ENCODE assay signal across 30 mouse cellular contexts in genomic region chr8:102907444-102907843, GRCm38 (mm10).
DNase-seq lines count a peak whose midpoint lies in the region; ATAC-seq and TF ChIP-seq lines count a peak whose summit lies in the region.
"Had no signal": no experiment of that assay in that cellular context is flagged by ENCODE, and none has a peak within 500 bp of the region (broad histone marks: within the 10 kb centered on the region; RNA-seq: fewer than 3 reads in every experiment).

No protein-coding gene starts in this region.

- no peak for TF ChIP-seq CTCF in left cerebral cortex, adult 2 months (IDR thresholded peaks at IDR 0.05)

- no peak overlapping the region for H3K4me3 ChIP-seq in kidney, embryonic 15.5 days (replicated peaks)
- no peak overlapping the region for H3K4me3 ChIP-seq in lung, embryonic 16.5 days (ENCODE audit: low read length)
- H3K4me3 ChIP-seq in liver, embryonic 12.5 days = no peak overlapping the region
- no peak overlapping the region for H3K4me3 ChIP-seq in left cerebral cortex, adult 2 months
- H3K4me3 ChIP-seq: embryonic facial prominence, embryonic 15.5 days; forebrain, embryonic 12.5 days; heart, embryonic 10.5 days; heart, embryonic 15.5 days; hindbrain, embryonic 12.5 days; liver, embryonic 15.5 days; lung, embryonic 15.5 days had no signal

- 22% methylated on average over 2 of the region's 2 CpGs for whole genome bisulfite sequencing in kidney, embryonic 15.5 days
- WGBS in lung, embryonic 16.5 days = 29% methylated on average over 2 of the region's 2 CpGs
- WGBS in liver, embryonic 12.5 days (ENCODE audit: insufficient replicate concordance) = 51% methylated on average over 2 of the region's 2 CpGs

- H3K4me1 ChIP-seq in kidney, embryonic 15.5 days = no peaks in the 10 kb centered on the region
- H3K4me1 ChIP-seq in lung, embryonic 16.5 days (replicated peaks; ENCODE audit: control insufficient read depth, insufficient read depth, low read length) = no peaks in the 10 kb centered on the region
- H3K4me1 ChIP-seq in liver, embryonic 12.5 days = no peaks in the 10 kb centered on the region
- H3K4me1 ChIP-seq: embryonic facial prominence, embryonic 15.5 days; forebrain, embryonic 12.5 days; heart, embryonic 15.5 days; hindbrain, embryonic 12.5 days; liver, embryonic 15.5 days; lung, embryonic 15.5 days had no signal

- H3K27ac ChIP-seq in kidney, embryonic 15.5 days = no peak overlapping the region
- no peak overlapping the region for H3K27ac ChIP-seq in lung, embryonic 16.5 days (ENCODE audit: low read length)
- H3K27ac ChIP-seq in liver, embryonic 12.5 days = no peak overlapping the region
- no peak overlapping the region for H3K27ac ChIP-seq in left cerebral cortex, adult 2 months
- H3K27ac ChIP-seq: embryonic facial prominence, embryonic 15.5 days; forebrain, embryonic 12.5 days; heart, embryonic 10.5 days; heart, embryonic 15.5 days; hindbrain, embryonic 12.5 days; liver, embryonic 15.5 days; lung, embryonic 15.5 days had no signal

- H3K36me3 ChIP-seq in kidney, embryonic 15.5 days = no peaks in the 10 kb centered on the region
- no peaks in the 10 kb centered on the region for H3K36me3 ChIP-seq in lung, embryonic 16.5 days (ENCODE audit: control insufficient read depth, insufficient read depth, low read length)
- no peaks in the 10 kb centered on the region for H3K36me3 ChIP-seq in liver, embryonic 12.5 days
- H3K36me3 ChIP-seq: embryonic facial prominence, embryonic 15.5 days; forebrain, embryonic 12.5 days; heart, embryonic 10.5 days; heart, embryonic 15.5 days; hindbrain, embryonic 12.5 days; liver, embryonic 15.5 days; lung, embryonic 15.5 days had no signal

- DNase-seq in kidney, adult 8-10 months = no peak
- DNase-seq in lung, postnatal 4 days = no peak
- DNase-seq in embryo, embryonic 9.5 days (ENCODE audit: extremely low spot score) = peak; percentile 8
- DNase-seq in mesoderm, embryonic 11.5 days (ENCODE audit: low read depth, low spot score) = peak; percentile 38
- DNase-seq in left cerebral cortex, adult 2 months (ENCODE audit: extremely low spot score in 1 of 2, low spot score in 2 of 2) = no peak
- DNase-seq: adrenal gland, postnatal 25 days; cerebellum, adult 18-20 months; cerebellum, postnatal 14 days; forebrain, postnatal 0 days; gastrocnemius, postnatal 25 days; heart, adult 11 months; layer of hippocampus, adult 9-11 months; liver; right cerebral cortex, postnatal 25 days; spleen, adult 18-20 months; thymus, postnatal 14 days had no signal

- ATAC-seq in kidney, embryonic 15.5 days (replicated peaks; ENCODE audit: low FRiP score) = peak; percentile 95
- ATAC-seq in lung, embryonic 16.5 days (ENCODE audit: low read depth) = 0 out of 2 replicates have a peak, but pooled peaks have one; percentile 49
- ATAC-seq in liver, embryonic 12.5 days = no peak
- ATAC-seq: CD4-positive, CD25-positive, alpha-beta regulatory T cell, adult 4 months; forebrain, postnatal 0 days; intestine, embryonic 16.5 days; midbrain, embryonic 16.5 days had no signal

- H3K4me2 ChIP-seq in kidney, embryonic 15.5 days = no peak overlapping the region
- no peak overlapping the region for H3K4me2 ChIP-seq in lung, embryonic 16.5 days (ENCODE audit: low read depth, low read length)
- no peak overlapping the region for H3K4me2 ChIP-seq in liver, embryonic 12.5 days
- H3K4me2 ChIP-seq: embryonic facial prominence, embryonic 15.5 days; forebrain, embryonic 12.5 days; heart, embryonic 15.5 days; hindbrain, embryonic 12.5 days; liver, embryonic 15.5 days; lung, embryonic 15.5 days; midbrain, embryonic 11.5 days had no signal

- intact Hi-C loops in left cerebral cortex, adult 2 months (cut with DNase I) = no loop called here

- no peak overlapping the region for H3K9ac ChIP-seq in kidney, embryonic 15.5 days
- no peak overlapping the region for H3K9ac ChIP-seq in lung, embryonic 16.5 days (ENCODE audit: low read length)
- no peak overlapping the region for H3K9ac ChIP-seq in liver, embryonic 12.5 days
- H3K9ac ChIP-seq: embryonic facial prominence, embryonic 15.5 days; forebrain, embryonic 12.5 days; forebrain, postnatal 0 days; heart, embryonic 15.5 days; hindbrain, embryonic 12.5 days; liver, embryonic 15.5 days; lung, embryonic 15.5 days had no signal

- no peaks in the 10 kb centered on the region for H3K9me3 ChIP-seq in kidney, embryonic 15.5 days (replicated peaks)
- H3K9me3 ChIP-seq in lung, embryonic 16.5 days (ENCODE audit: control insufficient read depth, low read length) = no peaks in the 10 kb centered on the region
- no peaks in the 10 kb centered on the region for H3K9me3 ChIP-seq in liver, embryonic 12.5 days (replicated peaks)
- H3K9me3 ChIP-seq: embryonic facial prominence, embryonic 15.5 days; forebrain, embryonic 12.5 days; heart, embryonic 10.5 days; heart, embryonic 15.5 days; hindbrain, embryonic 12.5 days; liver, embryonic 15.5 days; lung, embryonic 15.5 days had no signal

- no peaks in the 10 kb centered on the region for H3K27me3 ChIP-seq in kidney, embryonic 15.5 days
- no peaks in the 10 kb centered on the region for H3K27me3 ChIP-seq in lung, embryonic 16.5 days (ENCODE audit: control insufficient read depth, insufficient read depth, low read depth, low read length)
- no peaks in the 10 kb centered on the region for H3K27me3 ChIP-seq in liver, embryonic 12.5 days (replicated peaks)
- H3K27me3 ChIP-seq: embryonic facial prominence, embryonic 15.5 days; forebrain, embryonic 12.5 days; heart, embryonic 15.5 days; hindbrain, embryonic 12.5 days; liver, embryonic 15.5 days; lung, embryonic 15.5 days had no signal

Comparison
In these comparisons a context has a peak if more than half of its experiments do, and no peak if none do; other contexts are left out.
1. DNase-seq: peak in embryo, embryonic 9.5 days (single experiment) and mesoderm, embryonic 11.5 days (single experiment); none in kidney, adult 8-10 months (0 of 2), lung, postnatal 4 days (0 of 2) and left cerebral cortex, adult 2 months (0 of 2).